Mouse (Mus musculus): ENCODE measurements around the gene Rabep1.
"Not testable (repeated sequence)": the region's sequence is repeated elsewhere in the genome, so short reads cannot be mapped to it uniquely, and the experiment has no call there.

Gene Rabep1

DNA sequence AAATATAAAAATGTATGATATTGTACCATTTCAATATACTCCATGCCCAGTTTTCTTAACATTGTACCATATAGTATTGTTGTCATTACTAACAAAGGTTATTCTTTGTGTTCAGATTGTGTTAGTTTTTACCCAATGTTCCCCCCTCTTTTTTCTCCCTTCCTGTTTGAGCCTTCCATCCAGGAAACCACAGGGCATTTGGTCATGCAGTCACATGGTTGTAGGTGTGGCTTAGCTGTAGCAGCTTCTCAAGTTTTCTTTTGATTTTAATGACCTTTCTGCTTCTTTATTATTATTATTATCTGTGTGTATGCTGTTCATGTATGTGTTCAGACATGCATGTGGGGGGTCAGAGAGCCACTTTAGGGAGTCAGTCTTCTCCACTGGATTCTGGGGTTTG is 47.0 kb downstream of the Rabep1 start:
- DNase-seq (ENCODE audit: low spot score in 2 of 2): no peak

DNA sequence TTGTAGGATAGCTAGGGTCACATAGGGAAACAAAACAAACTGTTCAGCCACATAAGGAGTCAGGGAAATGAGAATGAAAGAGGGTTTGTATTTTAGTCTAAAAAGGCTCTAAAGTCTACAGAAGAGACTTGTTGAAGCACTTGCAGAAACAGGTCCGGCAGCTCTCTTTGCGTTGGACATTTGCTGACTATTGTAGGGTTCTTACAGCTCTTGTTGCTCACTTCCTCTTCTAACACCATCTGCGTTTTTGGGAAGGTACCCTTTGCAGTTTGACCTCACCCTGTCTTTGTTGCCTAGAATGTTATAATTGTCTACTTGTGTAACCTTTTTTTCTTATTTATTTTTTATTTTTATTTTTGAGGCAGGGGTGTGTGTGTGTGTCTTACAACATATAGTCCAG is 53.1 kb downstream of the Rabep1 start:
- DNase-seq (ENCODE audit: low spot score in 2 of 2): no peak

DNA sequence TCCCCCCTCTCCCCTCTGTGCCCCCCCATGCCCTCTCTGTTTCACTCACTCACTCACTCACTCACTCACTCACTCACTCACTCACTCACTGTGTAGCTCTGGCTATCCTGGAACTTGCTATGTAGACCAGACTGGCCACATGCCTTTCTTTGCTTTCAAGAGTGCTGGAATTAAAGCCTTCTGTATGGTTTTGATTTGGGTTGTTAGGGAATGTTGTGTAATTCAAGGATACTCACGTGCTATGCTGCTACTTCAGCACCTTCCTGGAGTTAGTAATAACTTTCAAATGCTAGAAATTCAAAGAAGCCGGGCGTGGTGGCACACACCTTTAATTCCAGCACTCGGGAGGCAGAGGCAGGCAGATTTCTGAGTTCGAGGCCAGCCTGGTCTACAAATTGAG is 53.6 kb downstream of the Rabep1 start:
- DNase-seq (ENCODE audit: low spot score in 2 of 2): not testable (repeated sequence)

DNA sequence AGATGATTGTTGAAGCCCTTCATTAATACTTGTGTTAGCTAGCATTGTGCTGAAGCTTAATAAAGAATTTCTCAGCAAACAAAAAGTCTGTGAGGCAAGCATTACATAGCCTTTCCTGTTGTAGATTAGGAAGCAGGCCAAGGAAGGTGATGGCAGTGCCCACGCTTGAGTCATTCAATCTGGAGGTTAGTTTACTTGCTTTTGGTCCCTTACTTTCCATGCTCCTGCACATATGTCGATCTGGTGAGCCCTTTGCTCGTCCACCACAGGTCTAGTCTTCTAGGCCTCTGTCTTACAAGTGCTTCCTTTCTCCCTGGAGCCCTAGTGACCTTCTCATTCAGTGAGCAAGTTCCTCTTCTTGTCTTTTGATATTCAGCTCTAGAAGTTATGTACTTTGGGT is 62.1 kb downstream of the Rabep1 start:
- no peak for DNase-seq (ENCODE audit: low spot score in 2 of 2)

DNA sequence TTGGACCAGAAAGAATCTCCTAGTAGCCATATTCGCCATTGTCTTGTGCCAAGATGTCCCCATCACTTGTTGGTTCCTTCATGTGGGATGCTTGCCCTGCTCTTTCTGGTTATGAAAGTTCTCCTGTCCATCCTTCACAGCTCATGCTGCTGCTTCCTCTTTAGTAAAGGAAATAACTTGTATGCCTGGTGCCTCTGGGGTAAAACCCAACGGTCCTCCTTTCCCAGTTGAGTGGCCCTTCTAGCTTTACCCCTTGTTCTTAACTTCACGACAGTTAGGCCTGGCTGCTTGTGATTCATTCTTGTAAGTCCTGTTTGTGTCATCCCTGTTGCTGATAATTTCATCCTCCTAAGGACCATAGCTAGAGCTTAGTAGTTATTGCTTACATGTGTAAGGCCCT is 66.7 kb downstream of the Rabep1 start:
- no peak for DNase-seq (ENCODE audit: low spot score in 2 of 2)

DNA sequence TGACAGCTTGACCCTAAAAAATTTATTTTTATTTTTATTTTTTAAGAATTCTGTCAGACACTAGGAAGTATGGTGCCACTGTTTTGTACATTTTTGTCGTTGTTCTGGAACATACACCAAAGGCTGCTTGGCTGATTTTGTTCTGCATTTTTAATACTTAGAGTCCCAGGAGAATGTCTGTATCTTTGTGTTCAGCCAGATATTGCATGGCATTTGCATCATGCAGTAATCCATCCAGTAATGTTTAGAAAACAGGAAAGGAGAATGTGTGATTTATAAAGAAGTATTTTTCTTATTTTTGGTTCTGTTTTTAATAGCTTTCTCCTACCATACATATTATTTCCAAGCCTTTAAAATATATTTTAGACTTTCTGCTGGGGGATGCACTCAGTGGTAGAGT is 67.3 kb downstream of the Rabep1 start:
- DNase-seq (ENCODE audit: low spot score in 2 of 2): no peak

DNA sequence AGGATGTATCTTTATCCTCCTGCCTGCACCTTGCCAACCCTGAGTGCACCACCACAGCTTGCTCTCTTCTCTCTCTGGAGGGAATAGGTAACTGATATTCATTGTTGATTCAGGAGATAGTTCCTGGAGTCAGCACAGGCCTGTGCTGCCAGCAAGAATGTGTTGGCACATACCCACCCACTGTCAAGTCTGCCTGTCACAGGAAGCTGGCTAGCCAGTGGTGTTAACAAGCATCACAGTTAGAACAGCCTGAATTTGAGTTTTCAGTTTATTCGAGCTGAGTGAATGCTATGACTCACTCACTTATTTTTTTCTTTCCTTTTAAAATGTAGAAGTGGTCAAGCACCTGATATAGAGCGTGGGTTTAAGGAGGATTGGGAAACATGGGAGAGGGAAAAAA is 73.3 kb downstream of the Rabep1 start:
- DNase-seq (ENCODE audit: low spot score in 2 of 2): no peak

DNA sequence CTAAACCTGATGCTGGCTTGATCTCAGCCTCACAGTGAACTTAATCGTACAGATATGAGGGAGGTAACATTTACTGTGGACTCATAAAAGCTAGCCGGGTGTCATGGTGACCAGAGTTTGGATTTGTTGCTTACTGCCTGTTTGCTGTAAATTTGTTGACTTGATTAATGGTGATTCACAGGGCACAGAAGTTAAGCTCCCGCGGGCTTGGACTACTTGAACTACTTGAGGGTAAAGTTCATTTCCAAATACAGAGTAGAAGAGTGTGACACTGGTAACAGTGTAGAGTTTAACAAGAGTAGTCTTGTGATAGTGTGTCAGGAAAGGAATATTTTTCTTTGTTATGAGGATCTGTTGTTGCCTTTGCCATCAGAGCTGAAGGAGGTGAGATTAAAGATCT is 74.9 kb downstream of the Rabep1 start:
- DNase-seq (ENCODE audit: low spot score in 2 of 2): no peak

DNA sequence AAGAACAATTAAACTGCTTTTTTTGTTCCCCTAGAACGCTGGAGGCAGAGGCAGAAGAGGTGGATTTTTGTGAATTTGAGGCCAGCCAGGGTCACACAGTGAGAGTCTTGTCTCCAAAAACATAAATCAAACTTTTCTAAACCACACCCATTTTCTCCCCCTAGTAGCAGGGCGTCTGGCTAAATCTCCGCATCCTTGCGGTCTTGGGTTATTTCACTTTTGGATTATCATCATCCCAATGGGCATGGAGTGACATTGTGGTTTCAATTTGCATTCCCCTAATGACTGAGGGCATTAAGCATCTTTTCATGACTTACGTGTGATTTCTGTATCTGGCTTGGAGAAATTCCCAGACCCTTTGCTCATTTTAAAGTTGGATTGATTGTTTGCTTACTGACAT is 86.9 kb downstream of the Rabep1 start:
- DNase-seq (ENCODE audit: low spot score in 2 of 2): no peak

DNA sequence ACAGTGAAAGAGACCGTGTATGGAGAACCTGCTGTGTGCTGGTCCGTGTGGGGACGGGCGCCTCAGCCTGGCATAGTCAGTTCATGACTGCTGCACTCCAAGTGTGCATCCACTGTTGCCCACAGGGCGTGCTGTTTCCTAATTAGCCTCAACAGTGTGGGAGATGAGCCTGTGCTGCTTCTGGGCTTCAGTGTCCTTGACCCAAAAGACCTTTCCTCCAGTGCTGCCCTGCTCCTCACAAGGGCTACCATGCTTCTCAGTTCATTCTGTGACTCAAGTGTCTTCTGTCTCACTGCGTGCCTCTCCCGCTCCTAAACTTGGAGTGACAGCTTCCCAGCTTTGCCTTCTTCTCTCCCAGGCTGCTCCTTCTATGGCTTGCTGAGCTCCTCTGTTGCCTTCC is 90.7 kb downstream of the Rabep1 start:
- DNase-seq (ENCODE audit: low spot score in 2 of 2): no peak

DNA sequence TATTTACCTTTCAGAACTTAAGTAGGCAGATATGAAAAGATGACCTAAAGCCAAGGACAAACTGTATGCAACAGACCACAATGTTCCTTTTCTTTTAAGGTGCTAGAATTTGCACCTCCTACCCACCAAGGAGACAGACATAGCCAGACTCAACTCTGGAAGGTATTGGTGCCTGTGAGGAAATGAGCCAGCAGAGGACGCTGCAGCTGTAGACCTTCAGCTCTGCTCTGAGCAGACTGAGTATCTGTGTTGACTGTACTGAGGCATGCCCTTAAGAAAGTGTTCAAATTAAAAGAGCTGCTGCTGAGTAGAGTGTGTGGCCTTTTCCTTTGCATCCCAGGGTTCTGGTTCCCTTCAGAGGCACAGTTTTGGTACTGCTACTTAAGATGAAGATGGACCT is 98.0 kb downstream of the Rabep1 start:
- no peak for DNase-seq (ENCODE audit: low spot score in 2 of 2)

DNA sequence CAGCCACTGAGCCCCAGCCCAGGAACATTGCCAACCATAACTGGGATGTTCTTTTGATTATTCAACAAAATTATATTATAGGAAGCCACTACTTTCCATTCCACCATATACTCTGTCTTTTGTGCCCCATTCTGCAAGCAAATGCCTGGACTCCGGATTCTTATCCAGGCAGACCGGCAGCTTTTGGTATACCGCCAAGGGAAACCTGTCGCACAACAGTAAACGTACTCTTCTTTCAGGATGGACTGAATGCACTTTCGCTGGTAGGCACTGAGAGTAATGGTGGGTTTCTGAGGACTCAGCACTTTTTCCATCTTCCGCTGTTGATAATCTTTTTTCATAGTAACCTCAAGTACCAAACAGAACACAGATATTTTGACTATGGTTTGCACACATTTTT is 99.1 kb downstream of the Rabep1 start:
- DNase-seq (ENCODE audit: low spot score in 2 of 2): no peak

DNA sequence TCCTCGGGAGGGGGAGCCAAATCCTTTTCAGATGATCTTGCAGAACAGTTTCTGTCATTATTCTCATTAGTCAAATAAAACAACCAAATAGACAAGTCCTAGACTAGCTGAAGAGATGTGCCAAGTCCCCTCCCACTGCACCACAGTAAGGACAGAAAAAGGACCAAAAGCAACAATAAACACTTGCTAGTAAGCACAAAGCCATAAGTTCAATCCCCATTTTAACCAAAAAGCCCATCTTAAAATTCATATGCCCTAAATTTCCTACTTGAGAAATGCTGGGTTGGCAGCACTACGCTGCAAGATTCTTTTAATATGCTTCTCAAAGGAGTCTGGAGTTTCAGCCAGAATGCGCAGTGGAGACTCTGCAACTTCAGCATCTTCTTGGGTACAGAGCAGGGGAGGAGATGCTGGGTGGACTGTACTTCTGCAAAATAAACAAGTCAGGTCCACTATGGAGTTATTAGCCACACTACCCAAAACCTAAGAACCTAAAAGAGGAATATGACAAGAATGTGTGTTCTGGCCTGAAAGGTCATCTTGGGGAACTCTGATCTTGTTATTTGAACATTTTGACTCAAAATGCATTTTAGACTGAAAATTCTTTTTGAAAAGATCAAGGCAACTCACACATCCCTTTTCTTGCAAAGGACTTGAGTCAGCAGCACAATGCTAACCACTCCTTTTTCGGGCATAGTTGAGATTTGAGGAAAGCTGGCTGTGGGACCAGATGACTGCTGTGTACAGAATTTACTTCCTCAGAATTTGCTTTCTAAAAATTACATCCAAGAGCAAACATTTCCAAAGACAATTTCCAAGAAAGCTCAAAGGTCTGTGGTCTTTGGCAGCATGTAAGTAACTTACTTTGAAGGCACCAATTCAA is 100.6 kb downstream of the Rabep1 start:
- no peak for DNase-seq (ENCODE audit: low spot score in 2 of 2)

DNA sequence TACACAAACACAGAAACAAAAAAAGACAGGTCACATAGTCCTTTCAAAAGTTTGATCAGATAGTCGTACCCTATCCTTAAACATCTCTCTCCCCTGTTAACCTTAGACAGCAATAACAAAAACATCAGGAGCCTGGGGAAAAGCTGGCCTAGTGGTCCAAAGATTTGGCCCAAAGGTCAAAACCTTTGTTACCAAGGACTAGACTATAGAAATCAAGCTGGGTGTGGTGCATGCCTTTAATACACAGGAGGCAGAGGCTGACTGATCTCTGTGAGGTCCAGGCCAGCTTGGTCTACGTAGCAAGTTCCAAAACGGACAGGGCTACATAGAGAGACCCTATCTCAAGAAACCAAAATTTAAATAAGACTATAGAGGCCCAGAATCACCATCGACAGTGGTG is 110.1 kb downstream of the Rabep1 start:
- no peak for DNase-seq (ENCODE audit: low spot score in 2 of 2)

DNA sequence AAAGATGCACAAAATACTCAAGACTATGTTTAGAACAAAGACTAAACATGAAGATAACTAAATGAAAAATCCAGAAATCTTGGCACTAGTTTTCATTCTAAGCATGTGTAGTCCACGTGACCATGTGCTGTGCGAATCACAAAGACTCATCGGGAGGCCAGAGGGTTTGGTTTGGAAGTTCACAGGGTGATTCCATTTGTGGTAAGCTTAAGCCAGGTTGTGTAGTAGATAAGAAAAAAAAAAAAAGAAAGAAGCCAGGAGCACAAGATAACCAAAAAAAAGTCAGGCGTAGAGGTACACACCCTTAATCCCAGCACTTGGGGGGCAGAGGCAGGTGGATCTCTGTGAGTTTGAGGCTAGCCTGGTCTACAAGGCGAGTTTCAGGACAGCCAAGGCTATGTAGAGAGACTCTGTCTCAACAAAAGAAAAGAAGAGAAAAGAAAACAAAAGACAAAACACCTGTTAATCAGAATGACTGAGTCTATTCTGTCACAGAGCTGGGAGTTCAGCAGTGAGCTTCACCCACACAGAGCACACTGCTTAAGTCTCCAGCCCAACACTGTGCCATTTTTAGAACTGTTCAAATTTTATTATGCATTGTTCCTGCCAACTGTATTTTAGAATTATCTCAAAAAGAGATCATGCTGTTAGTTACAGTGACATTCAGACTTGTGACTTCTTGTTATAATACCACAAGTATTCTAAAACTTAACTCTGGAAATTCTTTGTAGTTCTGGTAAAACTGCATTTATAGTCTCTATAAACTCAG is 116.4 kb downstream of the Rabep1 start:
- no peak for DNase-seq (ENCODE audit: low spot score in 2 of 2)

DNA sequence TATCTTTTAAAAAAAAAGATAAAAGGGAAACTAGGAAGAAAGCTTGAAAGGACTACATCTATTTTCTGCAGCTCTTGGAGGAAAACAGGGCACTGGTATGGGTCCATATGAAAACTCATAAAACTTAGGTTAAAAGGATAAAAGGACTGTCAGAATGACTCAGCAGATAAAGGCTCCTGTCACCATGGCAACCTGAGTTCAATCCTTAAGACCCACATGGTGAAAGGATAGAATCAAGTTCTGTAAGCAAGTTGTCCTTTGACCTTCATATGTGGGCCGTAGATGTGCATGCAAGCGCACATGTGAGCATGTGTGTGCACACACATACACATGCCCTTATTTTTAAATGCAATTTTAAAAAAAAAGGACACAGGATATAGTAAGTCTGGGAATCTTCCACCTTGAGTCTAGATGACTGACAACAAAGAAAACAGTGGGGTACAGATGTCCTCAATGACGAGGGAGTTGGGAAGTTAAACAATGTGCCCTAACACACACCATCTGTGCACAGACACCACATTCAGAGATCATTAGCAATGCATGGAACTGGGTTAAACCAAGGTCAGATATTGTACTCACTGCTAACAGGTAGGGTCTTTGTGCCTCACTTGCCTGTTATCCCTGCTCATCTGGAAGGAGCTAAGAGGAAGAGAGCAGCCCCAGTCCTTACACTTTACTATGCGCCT is 119.8 kb downstream of the Rabep1 start:
- no peak for DNase-seq (ENCODE audit: low spot score in 2 of 2)

DNA sequence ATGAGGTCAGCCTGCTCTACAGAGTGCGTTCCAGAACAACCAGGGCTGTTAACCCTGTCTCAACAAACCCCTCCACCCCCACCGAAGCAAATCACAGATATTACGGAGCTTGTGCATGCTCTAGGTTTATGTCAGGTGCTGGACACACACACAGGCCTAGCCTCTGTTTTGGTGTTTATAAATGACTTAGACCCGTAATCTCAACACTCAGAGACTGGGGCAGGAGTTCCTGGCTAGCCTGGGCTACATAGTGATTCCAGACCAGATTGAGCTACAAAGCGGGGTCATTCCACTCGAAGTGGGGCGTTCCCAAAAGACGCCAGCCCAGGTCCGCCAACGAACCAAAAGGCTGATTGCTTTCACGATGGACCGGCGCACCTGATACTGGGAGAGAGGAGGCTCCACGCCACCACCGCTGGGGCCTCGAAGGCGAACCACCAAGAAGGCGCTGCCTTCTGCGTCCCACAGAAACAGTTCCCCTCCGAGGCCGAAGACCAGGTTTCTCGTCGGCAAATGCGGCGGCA is 124.8 kb downstream of the Rabep1 start:
- no peak for DNase-seq (ENCODE audit: low spot score in 2 of 2)

DNA sequence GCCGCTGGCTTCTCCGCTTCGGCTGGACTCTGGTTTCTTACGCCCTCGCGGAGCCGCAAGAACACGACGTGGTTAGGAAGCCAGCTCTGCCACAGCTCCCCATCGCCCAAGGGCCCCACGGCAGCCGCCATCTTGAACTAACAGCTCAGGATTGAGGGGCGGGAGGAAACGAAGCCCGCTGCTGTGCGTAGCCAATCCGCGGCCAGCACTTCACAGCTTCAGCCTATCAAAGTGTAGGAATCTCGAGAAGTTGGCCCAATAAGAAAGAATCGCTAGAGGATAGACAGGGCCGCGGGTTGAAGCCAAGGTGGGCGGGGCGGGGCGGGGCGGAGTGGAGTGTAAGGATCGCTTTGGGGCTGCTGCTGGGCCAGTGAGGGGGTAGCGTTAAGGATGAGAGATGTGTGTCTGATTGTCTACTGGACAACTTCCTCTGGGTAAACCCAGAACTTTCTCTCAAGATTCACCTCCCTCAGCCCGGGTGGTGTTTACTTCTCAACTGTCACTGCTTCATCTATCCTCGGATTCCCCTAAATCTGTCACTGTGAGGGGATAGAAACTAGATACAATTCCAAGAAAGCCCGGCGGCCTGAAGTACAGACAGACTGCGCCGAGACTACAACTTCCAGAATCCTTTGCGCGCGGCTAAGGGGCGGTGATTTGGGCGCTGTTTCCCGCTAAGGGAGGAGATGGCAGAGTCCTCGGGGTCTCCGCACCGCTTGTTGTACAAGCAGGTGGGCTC is 125.4 kb downstream of the Rabep1 start, which contains the start of the genes Nup88 and Rpain:
Gene Nup88 (minus strand): TSS at position 153 of the 739 bp plus-strand sequence.
Gene Rpain (plus strand): TSS at position 393 of the 739 bp plus-strand sequence.
- peak; percentile 87 to 92 for DNase-seq (ENCODE audit: low spot score in 2 of 2)

DNA sequence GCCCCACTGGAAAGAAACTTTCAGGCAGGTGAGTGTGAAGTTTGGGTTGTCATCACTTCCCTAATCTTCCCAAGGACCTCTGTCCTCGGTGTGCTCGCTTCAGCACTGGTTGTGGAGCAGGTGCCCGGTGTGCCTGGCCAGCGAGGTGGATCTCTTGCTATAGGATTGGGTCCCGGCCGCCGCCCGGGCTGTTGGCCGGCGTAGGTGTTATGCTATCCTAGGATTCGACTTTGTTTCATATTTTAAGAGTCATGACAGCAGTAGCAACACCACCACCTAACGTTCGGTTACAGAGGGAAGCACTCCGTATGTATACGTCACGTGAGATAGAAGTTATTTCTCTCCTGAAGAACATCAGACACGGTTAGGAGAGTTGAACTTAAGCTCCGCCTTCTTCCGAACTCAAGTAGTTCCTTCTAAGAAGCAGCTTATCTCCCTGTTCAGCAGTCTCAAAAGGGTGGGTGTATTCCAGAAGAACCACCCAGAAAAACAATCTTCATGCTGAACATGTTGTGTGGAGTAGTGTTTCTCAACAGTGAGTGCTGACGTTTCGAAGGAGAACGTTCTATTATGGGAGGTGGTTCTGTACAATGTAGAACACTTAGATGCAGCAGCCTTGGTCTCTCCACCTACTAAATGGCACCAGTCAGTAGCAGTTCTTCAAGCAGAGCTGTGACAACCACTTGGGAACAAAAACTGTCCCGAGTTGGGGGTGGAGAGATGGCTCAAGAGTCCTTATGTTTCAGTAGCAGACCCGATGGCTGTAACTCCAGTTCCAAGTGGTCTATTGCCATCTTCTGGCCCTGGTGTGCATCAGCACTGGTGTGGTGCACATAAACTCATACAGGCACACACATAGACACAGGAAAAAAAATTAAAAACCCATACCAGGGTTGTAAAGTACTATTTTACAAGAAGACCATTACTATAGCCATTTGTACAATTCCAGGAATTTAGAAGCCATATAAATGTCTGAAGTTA is 126.3 kb downstream of the Rabep1 start:
- peak; percentile 24 to 28 for DNase-seq (ENCODE audit: low spot score in 2 of 2)

DNA sequence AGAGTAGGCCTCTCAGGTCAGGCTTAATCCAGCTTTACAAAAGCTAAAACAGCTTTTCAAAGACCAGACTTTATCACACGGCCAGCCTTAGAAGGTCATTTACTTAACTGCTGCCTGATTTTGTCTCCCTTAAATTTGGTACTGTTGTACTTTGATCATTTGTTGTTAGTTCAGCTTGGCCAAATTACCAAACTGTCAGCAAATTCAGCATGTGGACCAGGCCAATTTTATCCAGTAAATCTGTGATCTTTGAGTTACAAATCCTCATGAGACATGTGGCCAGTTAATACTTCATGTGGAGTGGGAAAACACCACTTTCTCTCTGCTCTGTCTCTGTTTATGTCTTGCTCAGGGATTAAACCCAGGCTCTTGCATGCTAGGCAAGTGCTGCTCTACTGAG is 128.0 kb downstream of the Rabep1 start:
- DNase-seq (ENCODE audit: low spot score in 2 of 2): no peak

All from spleen, postnatal 10 days (tissue).